Mouse (Mus musculus) kidney, postnatal 0 days (tissue): ENCODE data around the gene Arhgap24. TPM values are rescaled to one million over a fixed set of nuclear protein-coding genes. Genes with fewer than 3 reads are reported as not detected.

Experiments used
- ATAC-seq: fragments of 200-750 bp; cut with Nextera tagmentation; replicated peaks from 2 replicates; pipeline ENCODE4 v1.8.0; 2017; ENCODE audit warnings: low read depth, moderate number of reproducible peaks, moderate TSS enrichment, moderate library complexity; ENCODE audit not compliant: low FRiP score
- DNase-seq: peaks from one replicate; pipeline ENCODE4 v3.0.0-alpha.2; 2016; ENCODE audit warnings: low spot score
- H3K27ac ChIP-seq: fragments of 300-500 bp; sonication (generic); 2 replicates; pipeline ENCODE4 v1.5.1; 2014; ENCODE audit warnings: mild to moderate bottlenecking
- H3K27me3 ChIP-seq: fragments of 300-500 bp; sonication (generic); 2 replicates; pipeline ENCODE4 v1.6.1; 2014; ENCODE audit warnings: low read length, mixed read lengths; ENCODE audit not compliant: insufficient read depth
- H3K36me3 ChIP-seq: fragments of 300-500 bp; sonication (generic); 2 replicates; pipeline ENCODE4 v1.6.1; 2014; ENCODE audit warnings: low read length, mixed read lengths; ENCODE audit not compliant: insufficient read depth
- H3K4me1 ChIP-seq: fragments of 300-500 bp; sonication (generic); replicated peaks from 2 replicates; pipeline ENCODE4 v1.6.1; 2014; ENCODE audit warnings: antibody characterized with exemption, low read length, mixed read lengths; ENCODE audit not compliant: insufficient read depth
- H3K4me2 ChIP-seq: fragments of 300-500 bp; sonication (generic); 2 replicates; pipeline ENCODE4 v1.6.1; 2014; ENCODE audit warnings: mild to moderate bottlenecking, low read length, moderate library complexity, mixed read lengths
- H3K4me3 ChIP-seq: fragments of 300-500 bp; sonication (generic); replicated peaks from 2 replicates; pipeline ENCODE4 v1.5.1; 2014; ENCODE audit warnings: low read depth, low read length
- H3K9ac ChIP-seq: fragments of 300-500 bp; sonication (generic); 2 replicates; pipeline ENCODE4 v1.6.1; 2014; ENCODE audit warnings: low read depth, low read length
- H3K9me3 ChIP-seq: fragments of 300-500 bp; sonication (generic); replicated peaks from 2 replicates; pipeline ENCODE4 v1.6.1; 2016; ENCODE audit warnings: low read length, inconsistent platforms, mixed read lengths
- CTCF ChIP-seq: IDR thresholded peaks from 2 replicates; pipeline ENCODE4 v1.5.1; 2016; ENCODE audit warnings: antibody characterized with exemption, low read depth, mild to moderate bottlenecking, moderate library complexity
- whole genome bisulfite sequencing: fragments of 180-500 bp; shearing (Covaris S2); extraction: QIAGEN DNeasy Blood & Tissue Kit; methylation state at CpG from one replicate; pipeline ENCODE4 v1.1.7; 2014; 5-methylcytosine and 5-hydroxymethylcytosine counted together
- polyA plus RNA-seq: library from polyadenylated mRNA; unstranded; fragments of >200 nt; fragmentation: Nextera tagmentation; extraction: Ambion mirVana; gene quantifications from 2 replicates; pipeline ENCODE4 v1.2.1, GENCODE M21; 2015

The Arhgap24 gene
- polyA plus RNA-seq, 1 experiment from 2014 or later, result 99.9 TPM

DNA sequence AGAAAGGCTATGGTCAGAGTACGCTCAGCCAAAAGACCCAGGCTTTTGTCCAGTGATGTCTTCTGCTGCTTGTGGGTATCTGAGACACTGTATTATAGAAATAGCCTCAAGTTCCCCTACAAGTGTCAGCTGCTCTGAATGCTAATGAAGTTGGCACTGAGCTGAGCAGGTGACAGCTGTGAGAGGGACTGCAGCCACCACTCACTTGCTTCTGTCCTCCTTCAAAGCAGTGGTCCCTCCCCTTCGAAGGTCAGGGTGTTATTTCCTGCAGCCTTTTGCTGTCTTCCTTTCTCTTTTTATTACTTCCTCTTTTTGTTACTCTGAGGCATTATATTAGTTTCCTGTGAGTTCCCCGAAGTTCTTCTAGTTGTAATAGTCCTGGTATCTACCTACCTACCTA lies 16.0 kb downstream of the Arhgap24 start:
- Histone ChIP-seq H3K4me3 (no peak overlapping the region), H3K4me2 (no peak overlapping the region), H3K27me3 (no peaks in the 10 kb centered on the region), H3K36me3 (no peaks in the 10 kb centered on the region), H3K27ac (no peak overlapping the region), H3K9me3 (no peaks in the 10 kb centered on the region), H3K9ac (no peak overlapping the region), H3K4me1 (no peaks in the 10 kb centered on the region)
- no peak for TF ChIP-seq CTCF
- no peak for DNase-seq
- ATAC-seq, result no peak
- WGBS, result 60% methylated on average over 3 of the region's 3 CpGs

DNA sequence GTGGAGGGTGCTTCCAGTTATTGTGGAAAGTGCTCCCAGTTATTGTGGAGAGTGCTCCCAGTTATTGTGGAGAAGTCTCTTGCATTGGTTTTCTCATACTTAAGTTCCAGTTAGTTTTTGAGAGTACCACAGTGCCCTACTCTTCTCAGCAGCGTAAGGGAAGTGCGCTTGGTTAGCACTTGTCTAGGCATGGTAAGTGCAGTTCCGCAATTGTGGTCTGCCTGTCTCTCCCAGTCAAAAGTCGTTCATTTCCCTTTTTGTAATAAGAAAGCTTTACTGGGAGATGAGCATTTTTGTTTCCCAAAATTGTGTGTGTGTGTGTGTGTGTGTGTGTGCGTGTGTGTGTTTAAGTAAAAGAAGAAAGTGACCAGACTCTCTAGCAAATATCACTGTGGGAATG lies 17.6 kb downstream of the Arhgap24 start:
- H3K9me3 ChIP-seq, result no peaks in the 10 kb centered on the region
- no peak overlapping the region for H3K4me3 ChIP-seq
- WGBS, result 88% methylated on average over 5 of the region's 5 CpGs
- DNase-seq (no peak), ATAC-seq (no peak)
- no peak overlapping the region for H3K9ac ChIP-seq
- no peak overlapping the region for H3K27ac ChIP-seq
- no peak for TF ChIP-seq CTCF
- no peaks in the 10 kb centered on the region for H3K27me3 ChIP-seq
- H3K4me2 ChIP-seq, result no peak overlapping the region
- H3K4me1 ChIP-seq, result no peaks in the 10 kb centered on the region
- H3K36me3 ChIP-seq, result no peaks in the 10 kb centered on the region

DNA sequence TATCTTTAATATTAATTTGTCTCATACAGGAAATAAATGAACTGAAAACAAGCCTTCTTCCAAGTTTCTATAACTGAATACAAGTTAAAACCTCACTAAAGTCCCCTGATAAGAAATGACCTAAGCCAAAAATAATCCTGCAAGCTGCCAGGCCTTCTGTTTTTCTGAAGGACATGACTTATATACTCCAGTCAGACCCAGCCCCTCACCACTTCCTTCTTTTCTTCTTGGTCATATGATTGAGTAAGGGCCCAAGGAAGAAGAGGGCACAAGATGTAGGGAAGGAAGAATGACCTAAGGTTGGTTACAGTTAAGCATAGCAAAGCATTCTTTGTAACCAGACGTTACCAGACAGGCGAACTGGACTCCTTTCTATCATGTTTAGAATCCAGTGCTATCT lies 21.1 kb downstream of the Arhgap24 start:
- 79% methylated on average over 2 of the region's 2 CpGs for WGBS
- no peak overlapping the region for H3K4me3 ChIP-seq
- TF ChIP-seq CTCF, result no peak
- H3K4me1 ChIP-seq, result no peaks in the 10 kb centered on the region
- H3K4me2 ChIP-seq, result no peak overlapping the region
- H3K27ac ChIP-seq, result peak overlapping the region; percentile 70
- H3K27me3 ChIP-seq, result no peaks in the 10 kb centered on the region
- no peak overlapping the region for H3K9ac ChIP-seq
- ATAC-seq (no peak), DNase-seq (peak; percentile 54)
- H3K36me3 ChIP-seq, result no peaks in the 10 kb centered on the region
- no peaks in the 10 kb centered on the region for H3K9me3 ChIP-seq

DNA sequence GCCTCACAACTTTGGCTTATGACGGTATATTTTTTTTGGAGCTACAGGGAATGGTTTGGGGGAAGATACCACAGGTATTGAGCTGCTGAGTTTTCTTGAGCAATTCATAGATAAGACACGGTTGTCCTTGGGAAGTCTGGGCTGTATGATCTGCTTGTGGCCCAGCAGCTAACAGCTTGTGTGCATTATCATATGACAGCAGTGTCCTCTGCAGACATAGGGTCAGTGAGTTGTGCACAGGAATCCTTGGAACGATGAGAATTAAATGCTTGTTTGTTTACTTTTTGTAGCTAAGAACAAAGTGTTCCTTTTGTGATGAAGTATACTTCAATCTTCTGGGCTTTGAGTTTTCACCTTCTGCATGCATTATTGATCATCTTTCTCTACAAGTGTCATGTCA lies 21.9 kb downstream of the Arhgap24 start:
- no peaks in the 10 kb centered on the region for H3K9me3 ChIP-seq
- H3K9ac ChIP-seq, result no peak overlapping the region
- WGBS, result 52% methylated on average over 3 of the region's 3 CpGs
- H3K4me3 ChIP-seq, result no peak overlapping the region
- DNase-seq, result peak; percentile 71
- H3K27ac ChIP-seq, result peak overlapping the region; percentile 70; the same call in 1 of the 2 replicates
- no peak overlapping the region for H3K4me2 ChIP-seq
- no peaks in the 10 kb centered on the region for H3K27me3 ChIP-seq
- ATAC-seq, result no peak
- no peaks in the 10 kb centered on the region for H3K4me1 ChIP-seq
- TF ChIP-seq CTCF, result no peak
- H3K36me3 ChIP-seq, result no peaks in the 10 kb centered on the region

GRCm38 (mm10) chr5:102503868-102504267 lies 22.7 kb downstream of the Arhgap24 start:
- Histone ChIP-seq H3K9ac (no peak overlapping the region), H3K27ac (peak overlapping the region; percentile 14; the same call in 1 of the 2 replicates), H3K9me3 (no peaks in the 10 kb centered on the region), H3K27me3 (no peaks in the 10 kb centered on the region), H3K4me3 (no peak overlapping the region), H3K4me1 (no peaks in the 10 kb centered on the region), H3K4me2 (no peak overlapping the region), H3K36me3 (no peaks in the 10 kb centered on the region)
- ATAC-seq, result no peak
- DNase-seq, result no peak
- 79% methylated on average over 2 of the region's 2 CpGs for WGBS
- no peak for TF ChIP-seq CTCF

DNA sequence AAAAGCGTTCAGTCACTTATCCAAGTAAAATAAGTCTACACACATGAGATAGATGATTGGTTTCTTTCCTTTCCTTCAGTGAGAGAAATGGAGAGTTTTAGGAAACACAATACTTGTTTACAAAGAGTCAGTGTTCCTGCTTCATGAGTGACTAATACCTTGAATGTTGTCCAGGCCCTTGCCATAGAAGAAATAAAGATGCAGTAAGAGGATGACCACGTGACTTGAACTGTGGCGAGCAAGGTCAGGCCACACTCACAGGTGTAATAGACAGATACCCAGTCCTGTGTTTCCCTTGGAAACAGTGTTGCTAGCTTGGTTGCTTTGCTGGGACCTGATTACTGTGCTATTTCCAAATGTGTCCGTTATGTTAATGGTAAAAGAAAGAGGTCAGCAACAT lies 23.4 kb downstream of the Arhgap24 start:
- H3K4me2 ChIP-seq, result no peak overlapping the region
- ATAC-seq, result no peak
- no peaks in the 10 kb centered on the region for H3K4me1 ChIP-seq
- no peak for TF ChIP-seq CTCF
- no peaks in the 10 kb centered on the region for H3K9me3 ChIP-seq
- no peak overlapping the region for H3K4me3 ChIP-seq
- DNase-seq, result no peak
- H3K36me3 ChIP-seq, result no peaks in the 10 kb centered on the region
- WGBS, result 68% methylated on average over 4 of the region's 4 CpGs
- H3K27ac ChIP-seq, result no peak overlapping the region
- H3K9ac ChIP-seq, result no peak overlapping the region
- no peaks in the 10 kb centered on the region for H3K27me3 ChIP-seq

- no peaks in the 10 kb centered on the region for H3K36me3 ChIP-seq
- TF ChIP-seq CTCF, result no peak; the same call in 1 of the 2 replicates
- H3K9me3 ChIP-seq, result no peaks in the 10 kb centered on the region
- H3K27ac ChIP-seq, result no peak overlapping the region
- H3K4me3 ChIP-seq, result no peak overlapping the region
- no peak overlapping the region for H3K9ac ChIP-seq
- WGBS, result 70% methylated on average over 3 of the region's 3 CpGs
- DNase-seq (no peak), ATAC-seq (no peak)
- no peaks in the 10 kb centered on the region for H3K4me1 ChIP-seq
- no peak overlapping the region for H3K4me2 ChIP-seq
- no peaks in the 10 kb centered on the region for H3K27me3 ChIP-seq
These were observed 27.0 kb downstream of the Arhgap24 start for GRCm38 (mm10) chr5:102508162-102508561.
